Mouse (Mus musculus): Measurements from ENCODE around the gene Asb6.

- TF ChIP-seq CTCF (IDR thresholded peaks at IDR 0.05; ENCODE audit: borderline replicate concordance, insufficient read depth, low read length) (no peak), POLR2A (IDR thresholded peaks at IDR 0.05; ENCODE audit: low read depth, low read length) (no peak; the same call in 1 of the 2 replicates)
Observed at GRCm38 (mm10) chr2:30846723-30847122, 16.6 kb upstream of the Asb6 start.
